Mouse (Mus musculus): ENCODE measurements at regions not wholly inside any gene's neighbourhood (a gene's known extent, or its start where the extent isn't known, plus 50 kb on each side); places are given as distances from the start of the nearest gene placed in this dataset.

DNA sequence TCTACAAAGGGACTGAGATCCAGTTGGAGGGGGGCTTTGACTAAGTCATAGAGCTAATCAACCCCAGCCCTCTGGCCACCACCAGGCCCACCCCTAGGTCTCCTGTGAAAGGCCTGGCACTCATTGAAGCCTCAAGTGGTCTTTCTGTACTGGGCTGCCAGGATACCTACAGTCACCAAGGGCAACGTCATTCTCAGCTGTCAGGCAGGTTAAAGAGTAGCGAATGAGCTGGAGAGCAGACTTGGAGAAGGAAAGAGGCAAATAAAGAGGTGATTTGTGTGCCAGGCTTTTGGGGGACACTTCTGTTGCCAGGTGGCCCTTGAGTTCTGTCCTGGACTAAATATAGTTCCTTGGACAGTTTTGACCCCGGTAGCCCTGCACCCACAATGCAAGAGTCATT is 81.5 kb upstream of the Dio3 start:
- ATAC-seq (ENCODE audit: insufficient number of reproducible peaks, insufficient read depth, low FRiP score, low read depth): no peak

DNA sequence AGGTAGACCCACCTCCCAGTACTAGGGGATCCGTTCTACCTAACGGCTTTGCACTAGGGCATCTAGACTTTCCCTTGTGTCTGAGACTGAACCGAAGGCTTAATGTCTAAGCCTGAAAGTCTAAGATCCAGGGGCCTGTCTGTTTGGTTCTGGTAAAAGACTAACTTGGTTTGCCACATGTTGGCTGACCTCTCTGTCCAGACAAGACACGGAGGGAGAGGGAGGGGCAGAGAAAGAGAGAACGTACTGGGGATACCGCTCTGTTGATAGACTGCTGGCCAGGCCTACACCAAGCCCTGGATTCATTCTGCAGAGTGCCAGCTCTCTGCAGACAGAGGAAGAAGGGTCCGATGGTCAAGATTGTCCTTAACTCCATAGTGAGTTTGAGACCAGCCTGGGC is 78.4 kb upstream of the Dio3 start:
- no peak for ATAC-seq (ENCODE audit: insufficient number of reproducible peaks, insufficient read depth, low FRiP score, low read depth)
- Histone ChIP-seq H3K36me3 (ENCODE audit: control insufficient read depth, insufficient read depth, low read length) (no peaks in the 10 kb centered on the region), H3K27me3 (ENCODE audit: control insufficient read depth, insufficient read depth, low read length) (no peaks in the 10 kb centered on the region), H3K9me3 (ENCODE audit: control insufficient read depth, low read depth, low read length) (no peaks in the 10 kb centered on the region), H3K4me3 (ENCODE audit: low read depth, low read length) (no peak overlapping the region), H3K4me2 (replicated peaks; ENCODE audit: low read depth, low read length) (no peak overlapping the region), H3K4me1 (ENCODE audit: control insufficient read depth, insufficient read depth, low read length) (no peaks in the 10 kb centered on the region; the same call in 1 of the 2 replicates), H3K9ac (replicated peaks; ENCODE audit: low read depth, low read length) (no peak overlapping the region), H3K27ac (ENCODE audit: low read length) (no peak overlapping the region)
- 90% methylated on average over 7 of the region's 7 CpGs for WGBS

More for the DNA sequence above, 81.5 kb upstream of the Dio3 start:
- Histone ChIP-seq H3K27ac (ENCODE audit: low read length) (no peak overlapping the region), H3K9ac (replicated peaks; ENCODE audit: low read depth, low read length) (no peak overlapping the region), H3K9me3 (ENCODE audit: control insufficient read depth, low read depth, low read length) (no peaks in the 10 kb centered on the region), H3K4me1 (ENCODE audit: control insufficient read depth, insufficient read depth, low read length) (no peaks in the 10 kb centered on the region), H3K4me3 (ENCODE audit: low read depth, low read length) (no peak overlapping the region), H3K27me3 (ENCODE audit: control insufficient read depth, insufficient read depth, low read length) (no peaks in the 10 kb centered on the region), H3K36me3 (ENCODE audit: control insufficient read depth, insufficient read depth, low read length) (no peaks in the 10 kb centered on the region), H3K4me2 (replicated peaks; ENCODE audit: low read depth, low read length) (no peak overlapping the region)
- WGBS: 84% methylated on average over 3 of the region's 3 CpGs

DNA sequence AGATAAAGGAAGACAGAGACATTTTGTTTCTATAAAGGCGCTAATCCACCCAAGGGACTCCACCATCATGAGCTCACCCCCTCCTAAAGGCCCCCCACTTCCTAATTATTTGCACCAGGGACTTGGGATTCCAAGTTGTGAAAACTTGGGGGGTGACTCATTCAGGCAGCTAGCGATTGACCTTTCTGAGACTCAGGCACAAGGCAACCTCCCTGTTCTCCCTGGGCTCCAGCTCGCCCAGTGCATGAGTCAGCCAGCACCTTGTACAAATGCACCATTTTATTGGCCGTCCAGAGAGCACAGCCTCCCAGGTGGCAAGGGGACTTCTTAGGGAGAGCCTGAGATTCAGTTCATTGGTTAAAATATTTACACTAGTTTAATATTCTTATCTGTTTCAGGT is 78.0 kb upstream of the Dio3 start:
- WGBS: 84% methylated on average over 4 of the region's 4 CpGs
- H3K27me3 ChIP-seq (ENCODE audit: control insufficient read depth, insufficient read depth, low read length): no peaks in the 10 kb centered on the region
- H3K4me1 ChIP-seq (ENCODE audit: control insufficient read depth, insufficient read depth, low read length): no peaks in the 10 kb centered on the region; the same call in 1 of the 2 replicates
- no peak overlapping the region for H3K4me3 ChIP-seq (ENCODE audit: low read depth, low read length)
- ATAC-seq (ENCODE audit: insufficient number of reproducible peaks, insufficient read depth, low FRiP score, low read depth): no peak
- H3K9me3 ChIP-seq (ENCODE audit: control insufficient read depth, low read depth, low read length): no peaks in the 10 kb centered on the region
- no peak overlapping the region for H3K9ac ChIP-seq (replicated peaks; ENCODE audit: low read depth, low read length)
- H3K27ac ChIP-seq (ENCODE audit: low read length): no peak overlapping the region
- no peaks in the 10 kb centered on the region for H3K36me3 ChIP-seq (ENCODE audit: control insufficient read depth, insufficient read depth, low read length)
- no peak overlapping the region for H3K4me2 ChIP-seq (replicated peaks; ENCODE audit: low read depth, low read length)

DNA sequence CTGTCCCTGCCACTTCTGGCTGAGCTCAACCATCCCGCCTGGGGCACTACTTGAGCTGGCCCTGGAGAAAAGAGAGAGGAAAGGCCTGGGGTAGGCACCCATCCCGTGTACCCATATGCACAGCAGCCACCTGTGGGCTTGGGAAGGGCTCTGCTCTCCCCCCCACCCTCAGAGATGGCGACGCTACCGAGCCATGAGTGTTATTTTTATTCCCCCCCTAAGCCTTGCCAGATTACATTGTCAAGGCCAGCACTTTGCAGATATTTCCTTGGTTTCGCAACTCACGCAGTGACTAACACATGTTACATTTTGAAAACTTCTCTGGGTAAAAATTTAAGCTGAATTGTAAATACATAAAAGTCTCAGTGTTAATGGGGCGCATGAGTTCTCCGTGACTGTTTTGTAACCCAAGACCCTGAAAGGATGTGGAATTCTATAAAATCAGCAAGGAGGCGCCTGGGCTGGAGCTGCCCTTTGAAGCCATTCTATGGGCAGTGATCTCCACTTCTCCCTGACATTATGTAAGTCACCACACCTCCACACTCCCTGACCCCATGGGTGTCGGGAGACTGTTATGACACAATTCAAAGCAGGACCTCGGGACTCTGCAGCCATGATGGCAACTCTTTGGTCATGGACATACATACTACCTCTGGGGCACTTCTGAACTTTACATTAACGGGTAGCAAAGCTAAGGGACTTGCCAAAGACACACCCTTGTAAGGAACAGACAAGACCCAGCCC is 75.4 kb upstream of the Dio3 start:
- no peaks in the 10 kb centered on the region for H3K27me3 ChIP-seq (ENCODE audit: control insufficient read depth, insufficient read depth, low read length)
- no peaks in the 10 kb centered on the region for H3K9me3 ChIP-seq (ENCODE audit: control insufficient read depth, low read depth, low read length)
- no peak overlapping the region for H3K4me3 ChIP-seq (ENCODE audit: low read depth, low read length)
- no peaks in the 10 kb centered on the region for H3K36me3 ChIP-seq (ENCODE audit: control insufficient read depth, insufficient read depth, low read length)
- no peak overlapping the region for H3K4me2 ChIP-seq (replicated peaks; ENCODE audit: low read depth, low read length)
- 67% methylated on average over 13 of the region's 13 CpGs for WGBS
- H3K9ac ChIP-seq (replicated peaks; ENCODE audit: low read depth, low read length): no peak overlapping the region
- no peak overlapping the region for H3K27ac ChIP-seq (ENCODE audit: low read length)
- ATAC-seq (ENCODE audit: insufficient number of reproducible peaks, insufficient read depth, low FRiP score, low read depth): no peak
- H3K4me1 ChIP-seq (ENCODE audit: control insufficient read depth, insufficient read depth, low read length): peaks cover 10% of the 10 kb centered on the region; the same call in 1 of the 2 replicates

DNA sequence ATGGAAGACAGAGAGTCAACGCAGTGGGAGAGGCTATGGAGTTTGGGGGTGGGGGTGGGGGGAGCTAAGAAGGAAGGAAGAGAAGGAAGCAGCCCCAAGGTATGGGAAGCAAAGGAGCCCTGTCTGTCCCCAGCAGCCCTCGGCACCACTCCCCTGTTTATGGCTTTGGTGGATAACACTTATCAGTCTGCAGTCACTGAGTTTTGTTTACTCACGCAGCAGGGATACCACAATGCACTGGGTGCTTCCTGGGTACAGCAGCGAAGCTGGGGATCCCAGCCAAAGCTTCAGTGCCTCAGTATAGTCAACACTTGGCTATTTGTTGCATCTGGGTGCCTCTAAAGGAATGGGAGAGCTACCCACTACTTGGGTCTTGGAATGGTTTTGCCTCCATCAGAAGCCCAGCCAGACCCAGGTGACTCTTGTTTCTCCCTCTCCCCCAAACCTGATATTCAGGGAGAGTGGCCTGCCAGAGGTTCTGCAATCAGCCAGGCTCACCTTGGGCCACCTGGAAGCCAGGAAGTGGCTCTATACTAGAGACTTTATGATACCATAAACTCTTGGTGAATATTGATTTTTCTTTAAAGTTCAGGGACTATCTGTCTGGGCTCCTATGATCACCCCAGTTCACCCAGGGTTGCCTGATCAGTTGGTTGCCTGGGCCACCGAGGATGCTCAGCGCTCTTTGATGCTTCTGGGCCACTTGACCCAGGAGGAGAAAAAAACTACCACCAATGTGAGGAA is 74.5 kb upstream of the Dio3 start:
- Histone ChIP-seq H3K9me3 (ENCODE audit: control insufficient read depth, low read depth, low read length) (no peaks in the 10 kb centered on the region), H3K4me1 (ENCODE audit: control insufficient read depth, insufficient read depth, low read length) (peaks cover 10% of the 10 kb centered on the region; the same call in 1 of the 2 replicates), H3K9ac (replicated peaks; ENCODE audit: low read depth, low read length) (no peak overlapping the region), H3K27ac (ENCODE audit: low read length) (no peak overlapping the region), H3K4me2 (replicated peaks; ENCODE audit: low read depth, low read length) (no peak overlapping the region), H3K4me3 (ENCODE audit: low read depth, low read length) (no peak overlapping the region), H3K27me3 (ENCODE audit: control insufficient read depth, insufficient read depth, low read length) (no peaks in the 10 kb centered on the region), H3K36me3 (ENCODE audit: control insufficient read depth, insufficient read depth, low read length) (no peaks in the 10 kb centered on the region)
- ATAC-seq (ENCODE audit: insufficient number of reproducible peaks, insufficient read depth, low FRiP score, low read depth): no peak
- WGBS: 47% methylated on average over 6 of the region's 6 CpGs

- Histone ChIP-seq H3K27me3 (ENCODE audit: control insufficient read depth, insufficient read depth, low read length) (no peaks in the 10 kb centered on the region), H3K4me2 (replicated peaks; ENCODE audit: low read depth, low read length) (no peak overlapping the region; the same call in 1 of the 2 replicates), H3K36me3 (ENCODE audit: control insufficient read depth, insufficient read depth, low read length) (no peaks in the 10 kb centered on the region), H3K4me3 (ENCODE audit: low read depth, low read length) (no peak overlapping the region), H3K4me1 (ENCODE audit: control insufficient read depth, insufficient read depth, low read length) (peaks cover 10% of the 10 kb centered on the region; the same call in 1 of the 2 replicates), H3K9me3 (ENCODE audit: control insufficient read depth, low read depth, low read length) (no peaks in the 10 kb centered on the region), H3K27ac (ENCODE audit: low read length) (no peak overlapping the region), H3K9ac (replicated peaks; ENCODE audit: low read depth, low read length) (no peak overlapping the region)
- 34% methylated on average over 5 of the region's 5 CpGs for WGBS
- ATAC-seq (ENCODE audit: insufficient number of reproducible peaks, insufficient read depth, low FRiP score, low read depth): no peak
These were observed 72.6 kb upstream of the Dio3 start for GRCm38 (mm10) chr12:110206271-110206670.

DNA sequence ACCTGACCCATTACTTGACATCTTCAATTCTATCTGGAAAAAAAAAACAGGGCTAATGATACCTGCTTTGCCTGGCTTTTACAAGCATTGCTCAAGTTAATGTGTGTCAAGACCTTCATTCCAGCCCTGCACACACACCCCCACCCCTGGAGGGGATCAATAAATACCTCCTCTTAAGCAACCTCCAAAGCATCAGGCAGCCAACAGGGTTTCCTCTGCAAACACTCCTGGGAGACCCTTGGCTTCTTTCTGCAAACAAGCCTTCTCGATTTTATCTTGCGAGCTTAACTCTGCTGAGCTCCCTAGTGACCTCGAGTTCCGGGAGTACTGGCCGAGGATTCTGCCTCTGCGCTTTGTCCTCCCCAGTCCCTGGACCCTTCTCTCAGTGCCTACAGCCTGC is 72.1 kb upstream of the Dio3 start:
- WGBS: 11% methylated on average over 6 of the region's 6 CpGs
- no peaks in the 10 kb centered on the region for H3K9me3 ChIP-seq (ENCODE audit: control insufficient read depth, low read depth, low read length)
- no peak overlapping the region; the same call in 1 of the 2 replicates for H3K4me2 ChIP-seq (replicated peaks; ENCODE audit: low read depth, low read length)
- no peaks in the 10 kb centered on the region for H3K36me3 ChIP-seq (ENCODE audit: control insufficient read depth, insufficient read depth, low read length)
- no peak for ATAC-seq (ENCODE audit: insufficient number of reproducible peaks, insufficient read depth, low FRiP score, low read depth)
- no peak overlapping the region for H3K4me3 ChIP-seq (ENCODE audit: low read depth, low read length)
- no peaks in the 10 kb centered on the region for H3K27me3 ChIP-seq (ENCODE audit: control insufficient read depth, insufficient read depth, low read length)
- H3K9ac ChIP-seq (replicated peaks; ENCODE audit: low read depth, low read length): no peak overlapping the region
- H3K27ac ChIP-seq (ENCODE audit: low read length): no peak overlapping the region
- peaks cover 10% of the 10 kb centered on the region; the same call in 1 of the 2 replicates for H3K4me1 ChIP-seq (ENCODE audit: control insufficient read depth, insufficient read depth, low read length)

DNA sequence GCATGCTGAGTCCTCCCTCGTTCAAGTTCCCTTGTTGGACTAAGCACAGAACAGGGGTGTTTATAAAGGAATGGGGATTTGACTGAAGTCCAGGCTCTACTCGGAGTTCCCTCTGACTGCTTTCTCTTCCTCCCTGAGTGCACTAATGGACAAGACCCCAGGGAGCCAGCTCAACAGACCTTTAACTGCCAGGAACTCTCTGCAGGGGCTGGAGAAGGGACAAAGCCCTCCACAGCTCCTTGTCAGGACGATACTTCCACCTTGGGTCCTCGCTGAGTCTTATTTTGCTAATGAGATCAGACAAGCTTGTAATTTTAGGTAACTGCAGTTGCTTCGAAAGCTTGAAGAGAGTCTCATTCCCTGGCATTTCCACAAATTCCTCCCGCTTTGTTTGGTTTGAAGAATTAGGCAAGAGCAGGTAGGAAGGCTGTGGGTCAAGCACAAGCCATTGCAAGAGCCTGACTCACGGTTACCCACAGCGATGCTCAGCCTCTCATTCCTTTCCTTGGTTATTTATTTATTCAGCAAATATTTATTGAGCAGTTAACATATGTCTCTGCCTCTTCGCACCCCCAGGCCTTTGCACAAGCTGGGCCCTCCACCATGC is 71.5 kb upstream of the Dio3 start:
- no peak overlapping the region for H3K4me3 ChIP-seq (ENCODE audit: low read depth, low read length)
- ATAC-seq (ENCODE audit: insufficient number of reproducible peaks, insufficient read depth, low FRiP score, low read depth): no peak
- H3K36me3 ChIP-seq (ENCODE audit: control insufficient read depth, insufficient read depth, low read length): no peaks in the 10 kb centered on the region
- no peaks in the 10 kb centered on the region for H3K27me3 ChIP-seq (ENCODE audit: control insufficient read depth, insufficient read depth, low read length)
- no peak overlapping the region for H3K4me2 ChIP-seq (replicated peaks; ENCODE audit: low read depth, low read length)
- 41% methylated on average over 9 of the region's 9 CpGs for WGBS
- H3K9me3 ChIP-seq (ENCODE audit: control insufficient read depth, low read depth, low read length): no peaks in the 10 kb centered on the region
- H3K27ac ChIP-seq (ENCODE audit: low read length): no peak overlapping the region
- peaks cover 10% of the 10 kb centered on the region; the same call in 1 of the 2 replicates for H3K4me1 ChIP-seq (ENCODE audit: control insufficient read depth, insufficient read depth, low read length)
- H3K9ac ChIP-seq (replicated peaks; ENCODE audit: low read depth, low read length): no peak overlapping the region

All from stomach, embryonic 14.5 days (tissue).